Mouse (Mus musculus) intestine, embryonic 15.5 days (tissue): ENCODE measurements around the gene Acsl5. TPM values are rescaled to one million over a fixed set of nuclear protein-coding genes. Genes with fewer than 3 reads are reported as not detected.
A peak's percentile ranks its signal among the peaks of the same experiment; 100 is the strongest.

Source experiments
- ATAC-seq: fragments of 200-750 bp; cut with Nextera tagmentation; 2 replicates; pipeline ENCODE4 v1.8.0; 2017; ENCODE audit warnings: moderate TSS enrichment, moderate library complexity
- H3K27ac ChIP-seq: fragments of 300-500 bp; sonication (generic); 2 replicates; pipeline ENCODE4 v1.5.1; 2015; ENCODE audit warnings: mild to moderate bottlenecking, inconsistent platforms
- H3K27me3 ChIP-seq: fragments of 300-500 bp; sonication (generic); replicated peaks from 2 replicates; pipeline ENCODE4 v1.6.1; 2015; ENCODE audit warnings: inconsistent platforms
- H3K36me3 ChIP-seq: fragments of 300-500 bp; sonication (generic); 2 replicates; pipeline ENCODE4 v1.6.1; 2015; ENCODE audit warnings: inconsistent platforms
- H3K4me1 ChIP-seq: fragments of 300-500 bp; sonication (generic); replicated peaks from 2 replicates; pipeline ENCODE4 v1.6.1; 2015; ENCODE audit warnings: inconsistent platforms
- H3K4me2 ChIP-seq: fragments of 300-500 bp; sonication (generic); replicated peaks from 2 replicates; pipeline ENCODE4 v1.6.1; 2015; ENCODE audit warnings: mild to moderate bottlenecking, inconsistent platforms
- H3K4me3 ChIP-seq: fragments of 300-500 bp; sonication (generic); replicated peaks from 2 replicates; pipeline ENCODE4 v1.5.1; 2015; ENCODE audit warnings: inconsistent platforms
- H3K9ac ChIP-seq: fragments of 300-500 bp; sonication (generic); 2 replicates; pipeline ENCODE4 v1.6.1; 2015; ENCODE audit warnings: inconsistent platforms
- H3K9me3 ChIP-seq: fragments of 300-500 bp; sonication (generic); 2 replicates; pipeline ENCODE4 v1.6.1; 2016; ENCODE audit warnings: inconsistent platforms
- WGBS: fragments of 180-500 bp; shearing (Covaris S2); methylation state at CpG from one replicate; pipeline ENCODE4 v1.1.7; 2015; 5-methylcytosine and 5-hydroxymethylcytosine counted together
- polyA plus RNA-seq: library from polyadenylated mRNA; unstranded; fragments of >200 nt; fragmentation: Nextera tagmentation; extraction: Ambion mirVana; gene quantifications from 2 replicates; pipeline ENCODE4 v1.2.1, GENCODE M21; 2015

Gene Acsl5
- polyA plus RNA-seq, 1 experiment from 2014 or later: 315 TPM

DNA sequence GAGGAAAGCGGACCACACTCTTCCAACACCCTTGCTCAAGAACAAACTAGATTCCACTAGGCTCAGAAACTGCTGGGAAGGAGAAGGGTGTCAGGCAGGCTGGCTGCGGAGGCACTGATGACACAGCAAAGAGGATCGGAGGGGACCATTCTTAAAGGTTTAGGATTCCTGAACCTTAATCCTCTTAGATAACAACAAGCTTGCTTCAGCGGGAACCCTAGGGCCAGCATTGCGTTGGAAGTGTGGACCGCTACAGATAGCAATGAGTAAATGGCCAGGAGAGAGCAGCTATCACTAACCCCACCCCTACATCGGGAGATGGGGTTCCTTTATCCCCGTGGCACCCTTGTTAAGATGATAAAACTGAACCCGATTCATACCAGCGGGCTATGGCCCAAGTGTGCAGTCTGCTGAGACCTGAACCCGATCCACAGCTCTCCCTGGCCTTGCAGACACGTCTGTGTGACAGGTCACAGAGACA is 33.0 kb upstream of the Acsl5 start:
- Histone ChIP-seq H3K27me3 (no peaks in the 10 kb centered on the region), H3K9me3 (no peaks in the 10 kb centered on the region), H3K36me3 (no peaks in the 10 kb centered on the region), H3K4me1 (peaks cover 13% of the 10 kb centered on the region), H3K27ac (no peak overlapping the region), H3K9ac (peak overlapping the region; percentile 41), H3K4me3 (peak overlapping the region; percentile 38), H3K4me2 (peak overlapping the region; percentile 70)
- 22% methylated on average over 12 of the region's 12 CpGs for WGBS
- peak; percentile 71 for ATAC-seq

DNA sequence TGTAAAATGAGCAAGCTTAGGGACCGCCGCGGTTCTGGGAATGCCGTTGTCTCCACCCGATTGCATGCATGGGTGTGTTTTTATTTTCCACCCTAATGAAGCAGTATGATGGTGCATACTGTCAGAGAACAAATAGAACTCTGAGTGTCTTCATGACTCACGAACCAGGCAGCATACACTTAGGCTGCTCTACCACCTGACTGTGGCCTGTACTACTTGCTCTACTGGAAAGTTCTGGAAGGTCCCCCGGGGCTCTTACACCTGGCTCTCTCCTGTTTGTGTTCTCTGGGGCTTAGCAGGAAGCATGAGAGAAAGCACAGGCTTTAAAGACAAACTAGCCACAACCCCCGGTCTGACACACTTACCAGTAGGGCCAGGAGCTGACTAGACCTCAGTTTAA is 32.4 kb upstream of the Acsl5 start:
- WGBS: 71% methylated on average over 8 of the region's 8 CpGs
- 0 out of 2 replicates have a peak, but pooled peaks have one; percentile 27 for ATAC-seq
- no peak overlapping the region for H3K4me3 ChIP-seq

GRCm38 (mm10) chr19:55221208-55221607 is 30.5 kb upstream of the Acsl5 start:
- Histone ChIP-seq H3K36me3 (no peaks in the 10 kb centered on the region), H3K9me3 (no peaks in the 10 kb centered on the region), H3K4me3 (no peak overlapping the region), H3K4me1 (peaks cover 10% of the 10 kb centered on the region; the same call in 1 of the 2 replicates), H3K4me2 (no peak overlapping the region), H3K27ac (no peak overlapping the region), H3K27me3 (no peaks in the 10 kb centered on the region), H3K9ac (no peak overlapping the region)
- 80% methylated on average over 6 of the region's 6 CpGs for WGBS
- no peak for ATAC-seq

More for the DNA sequence above, 32.4 kb upstream of the Acsl5 start:
- no peak overlapping the region for H3K9ac ChIP-seq
- no peaks in the 10 kb centered on the region for H3K27me3 ChIP-seq
- H3K4me2 ChIP-seq: no peak overlapping the region
- H3K27ac ChIP-seq: no peak overlapping the region
- no peaks in the 10 kb centered on the region for H3K9me3 ChIP-seq
- H3K36me3 ChIP-seq: no peaks in the 10 kb centered on the region
- H3K4me1 ChIP-seq: peaks cover 12% of the 10 kb centered on the region; the same call in 1 of the 2 replicates

GRCm38 (mm10) chr19:55222268-55222667 is 29.5 kb upstream of the Acsl5 start:
- no peak overlapping the region for H3K27ac ChIP-seq
- H3K4me3 ChIP-seq: no peak overlapping the region
- H3K27me3 ChIP-seq: no peaks in the 10 kb centered on the region
- peaks cover 10% of the 10 kb centered on the region; the same call in 1 of the 2 replicates for H3K4me1 ChIP-seq
- no peak for ATAC-seq
- H3K4me2 ChIP-seq: no peak overlapping the region
- H3K9me3 ChIP-seq: no peaks in the 10 kb centered on the region
- no peak overlapping the region for H3K9ac ChIP-seq
- WGBS: 89% methylated on average over 9 of the region's 9 CpGs
- no peaks in the 10 kb centered on the region for H3K36me3 ChIP-seq

DNA sequence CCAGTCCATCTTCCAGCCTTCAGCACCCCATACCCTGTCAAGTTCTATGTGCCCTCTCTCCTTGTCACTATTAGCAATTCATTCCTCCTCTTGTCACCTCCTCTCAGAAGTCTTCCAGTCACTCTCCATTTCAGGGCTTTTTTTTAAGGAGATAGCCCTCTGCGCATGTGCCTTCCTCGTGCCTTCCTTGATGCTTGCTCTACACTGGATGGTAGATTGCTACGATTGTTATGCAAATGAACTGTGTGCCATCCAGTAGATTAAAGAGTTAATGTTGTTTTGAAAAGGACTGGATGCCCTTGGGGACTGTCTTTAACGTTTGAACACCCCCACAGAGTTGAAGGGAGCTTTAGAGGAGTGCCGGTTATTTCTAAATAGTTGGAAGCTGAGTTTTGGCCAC is 25.1 kb upstream of the Acsl5 start:
- ATAC-seq: no peak
- no peaks in the 10 kb centered on the region for H3K9me3 ChIP-seq
- no peaks in the 10 kb centered on the region for H3K4me1 ChIP-seq
- H3K36me3 ChIP-seq: no peaks in the 10 kb centered on the region
- H3K4me3 ChIP-seq: no peak overlapping the region
- no peak overlapping the region for H3K9ac ChIP-seq
- H3K4me2 ChIP-seq: no peak overlapping the region
- no peak overlapping the region for H3K27ac ChIP-seq
- WGBS: 75% methylated on average over 5 of the region's 5 CpGs
- no peaks in the 10 kb centered on the region for H3K27me3 ChIP-seq

- H3K27me3 ChIP-seq: no peaks in the 10 kb centered on the region
- H3K27ac ChIP-seq: no peak overlapping the region
- WGBS: 81% methylated on average over 7 of the region's 7 CpGs
- H3K9me3 ChIP-seq: no peaks in the 10 kb centered on the region
- H3K4me2 ChIP-seq: no peak overlapping the region
- no peaks in the 10 kb centered on the region for H3K36me3 ChIP-seq
- H3K9ac ChIP-seq: no peak overlapping the region
- H3K4me3 ChIP-seq: no peak overlapping the region
- no peak for ATAC-seq
- no peaks in the 10 kb centered on the region for H3K4me1 ChIP-seq
Measured at GRCm38 (mm10) chr19:55227135-55227534, 24.6 kb upstream of the Acsl5 start.

GRCm38 (mm10) chr19:55231081-55231480 is 20.7 kb upstream of the Acsl5 start:
- 75% methylated on average over 10 of the region's 10 CpGs for WGBS
- no peaks in the 10 kb centered on the region for H3K36me3 ChIP-seq
- no peaks in the 10 kb centered on the region for H3K27me3 ChIP-seq
- no peak overlapping the region for H3K27ac ChIP-seq
- ATAC-seq: no peak
- no peak overlapping the region for H3K4me2 ChIP-seq
- no peak overlapping the region for H3K9ac ChIP-seq
- H3K4me1 ChIP-seq: no peaks in the 10 kb centered on the region
- H3K9me3 ChIP-seq: no peaks in the 10 kb centered on the region
- H3K4me3 ChIP-seq: no peak overlapping the region

DNA sequence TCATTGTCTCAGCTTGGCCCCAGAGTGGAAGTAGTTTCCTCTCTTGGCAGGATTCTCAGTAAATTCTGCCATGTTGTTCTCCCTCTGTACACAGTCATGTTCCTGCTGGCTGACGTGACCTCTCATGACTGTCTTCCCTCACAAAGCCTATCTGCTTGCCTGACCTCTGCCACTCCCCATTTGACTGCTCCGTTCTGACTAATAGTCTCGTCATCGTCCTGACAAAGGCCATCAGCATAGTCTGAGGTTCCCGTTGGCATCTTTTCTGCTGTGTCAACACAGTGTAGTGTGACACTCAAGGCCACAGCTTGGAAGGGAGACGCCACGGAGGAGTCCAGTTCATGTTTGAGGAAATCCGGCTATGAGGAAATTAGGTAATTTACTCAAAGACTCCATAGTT is 19.6 kb upstream of the Acsl5 start:
- H3K4me1 ChIP-seq: no peaks in the 10 kb centered on the region
- H3K9me3 ChIP-seq: no peaks in the 10 kb centered on the region
- 0 out of 2 replicates have a peak overlapping the region, but pooled peaks have one; percentile 29 for H3K27ac ChIP-seq
- no peaks in the 10 kb centered on the region for H3K36me3 ChIP-seq
- H3K4me3 ChIP-seq: no peak overlapping the region
- H3K4me2 ChIP-seq: no peak overlapping the region
- peak; percentile 94 for ATAC-seq
- no peaks in the 10 kb centered on the region for H3K27me3 ChIP-seq
- no peak overlapping the region for H3K9ac ChIP-seq
- 49% methylated on average over 8 of the region's 8 CpGs for WGBS

- Histone ChIP-seq H3K27ac (no peak overlapping the region), H3K4me1 (no peaks in the 10 kb centered on the region), H3K9me3 (no peaks in the 10 kb centered on the region), H3K36me3 (no peaks in the 10 kb centered on the region), H3K9ac (no peak overlapping the region), H3K4me2 (no peak overlapping the region), H3K4me3 (no peak overlapping the region), H3K27me3 (no peaks in the 10 kb centered on the region)
- ATAC-seq: no peak
- 28% methylated on average over 2 of the region's 2 CpGs for WGBS
Measured at GRCm38 (mm10) chr19:55236026-55236425, 15.7 kb upstream of the Acsl5 start.

DNA sequence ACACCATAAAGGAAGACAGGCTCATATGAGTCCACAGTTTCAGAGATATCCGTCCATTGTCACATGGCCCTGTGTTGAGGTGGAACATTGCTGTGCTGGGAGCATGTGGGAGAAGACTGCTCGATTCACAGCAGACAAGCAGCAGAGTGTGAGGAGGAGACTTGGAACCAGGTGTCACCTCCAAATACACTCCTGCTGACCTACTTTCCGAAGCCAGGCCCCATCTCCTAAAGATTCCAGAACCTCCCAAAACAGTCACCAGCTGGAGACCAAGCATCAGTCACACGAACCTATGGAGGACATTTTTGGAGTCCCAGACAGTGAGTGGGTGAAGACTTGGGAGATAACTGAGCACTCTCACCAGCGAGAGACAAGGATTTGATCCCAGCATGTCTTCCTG is 15.2 kb upstream of the Acsl5 start:
- Histone ChIP-seq H3K36me3 (no peaks in the 10 kb centered on the region), H3K4me2 (no peak overlapping the region), H3K27ac (no peak overlapping the region), H3K27me3 (no peaks in the 10 kb centered on the region), H3K9ac (no peak overlapping the region), H3K4me3 (no peak overlapping the region), H3K4me1 (no peaks in the 10 kb centered on the region), H3K9me3 (no peaks in the 10 kb centered on the region)
- 77% methylated on average over 5 of the region's 5 CpGs for WGBS
- ATAC-seq: no peak

GRCm38 (mm10) chr19:55239766-55240426 is 11.8 kb upstream of the Acsl5 start:
- ATAC-seq: no peak
- Histone ChIP-seq H3K4me2 (no peak overlapping the region), H3K36me3 (no peaks in the 10 kb centered on the region), H3K4me3 (no peak overlapping the region), H3K9me3 (no peaks in the 10 kb centered on the region), H3K4me1 (peaks cover 1% of the 10 kb centered on the region), H3K27ac (no peak overlapping the region), H3K9ac (no peak overlapping the region), H3K27me3 (no peaks in the 10 kb centered on the region)
- WGBS: 57% methylated on average over 6 of the region's 6 CpGs

GRCm38 (mm10) chr19:55241186-55241645 is 10.5 kb upstream of the Acsl5 start, which contains the start of gene Gucy2g:
Gene Gucy2g (minus strand): TSS chr19:55241236.
- H3K9ac ChIP-seq: no peak within 1 kb of the TSS
- H3K4me1 ChIP-seq: peaks cover 7% of the 10 kb centered on the region
- no peaks in the 10 kb centered on the region for H3K36me3 ChIP-seq
- no peak within 1 kb of the TSS for H3K27ac ChIP-seq
- no peak for ATAC-seq
- no peaks in the 10 kb centered on the region for H3K27me3 ChIP-seq
- no peak within 1 kb of the TSS for H3K4me2 ChIP-seq
- H3K9me3 ChIP-seq: no peaks in the 10 kb centered on the region
- WGBS: 85% methylated on average over 6 of the region's 6 CpGs
- no peak within 1 kb of the TSS for H3K4me3 ChIP-seq

GRCm38 (mm10) chr19:55244791-55245231 is 6.9 kb upstream of the Acsl5 start:
- Histone ChIP-seq H3K9me3 (no peaks in the 10 kb centered on the region), H3K27me3 (no peaks in the 10 kb centered on the region), H3K9ac (no peak overlapping the region), H3K27ac (no peak overlapping the region), H3K4me2 (no peak overlapping the region), H3K4me3 (no peak overlapping the region), H3K4me1 (peaks cover 7% of the 10 kb centered on the region), H3K36me3 (no peaks in the 10 kb centered on the region)
- ATAC-seq: peak; percentile 56
- WGBS: 24% methylated on average over 7 of the region's 7 CpGs
